Mouse (Mus musculus): ENCODE results near the gene Cabp4.

- TF ChIP-seq CTCF (IDR thresholded peaks at IDR 0.05): no peak
- TF ChIP-seq POLR2A (IDR thresholded peaks at IDR 0.05; ENCODE audit: insufficient read depth, low read depth, low read length): no peak
These were observed 4.4 kb downstream of the Cabp4 start, which contains the start of gene Gpr152 for GRCm38 (mm10) chr19:4139446-4139845.
